Mouse (Mus musculus) 3134 (cell line): ENCODE results near the gene Gm49486.
"Not testable (repeated sequence)": the region's sequence is repeated elsewhere in the genome, so short reads cannot be mapped to it uniquely, and the experiment has no call there.

Experiments
- DNase-seq: peaks from one replicate; pipeline ENCODE4 v3.0.0-alpha.2; 2011; ENCODE audit warnings: low spot score; ENCODE audit not compliant: insufficient read length; ENCODE audit errors: extremely low read depth

Gm49486 gene

GRCm38 (mm10) chr15:79224685-79225084, 4.5 kb upstream of the Gm49486 start:
- peak; percentile 66 for DNase-seq

- DNase-seq = not testable (repeated sequence)
These were observed 3.4 kb upstream of the Gm49486 start for GRCm38 (mm10) chr15:79225780-79226179.

DNA sequence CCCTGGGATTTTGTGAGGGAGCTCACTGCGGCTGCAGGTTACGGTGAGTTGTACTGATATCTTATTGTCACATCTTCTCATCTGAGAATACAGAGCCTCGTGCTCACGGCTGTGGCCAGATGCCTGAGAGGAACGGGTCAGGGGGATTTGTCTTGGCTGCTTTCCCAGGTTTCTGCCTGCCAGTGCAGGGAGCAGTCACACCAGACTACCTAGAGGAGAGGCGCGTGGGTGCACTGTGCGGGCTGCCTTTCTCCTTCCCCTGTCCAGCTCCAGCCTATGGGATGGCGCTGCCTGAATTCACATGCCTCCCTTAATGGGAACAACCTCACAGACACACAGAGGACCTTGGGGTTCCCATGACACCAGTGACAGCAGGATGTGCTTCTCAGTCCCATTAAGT, 6.1 kb downstream of the Gm49486 start:
- no peak for DNase-seq

DNA sequence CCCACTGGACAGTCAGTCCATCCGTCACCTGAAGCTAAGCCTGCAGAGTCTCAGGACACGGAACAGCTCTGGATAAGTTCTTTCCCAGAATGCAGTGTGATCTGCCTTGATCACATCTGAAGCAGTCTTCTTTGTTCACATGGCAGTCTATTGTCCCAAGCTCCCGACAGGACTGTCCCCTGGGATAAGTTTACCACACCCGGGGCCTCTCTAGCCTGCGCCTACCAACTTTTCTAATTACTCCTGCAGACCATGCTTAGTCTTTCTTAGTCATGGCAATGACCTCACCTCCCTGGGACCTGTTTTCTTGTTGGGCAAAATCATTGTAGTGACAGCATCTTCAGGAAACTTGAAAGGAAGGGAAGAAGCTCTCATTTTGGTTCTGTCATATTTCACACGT, 8.8 kb downstream of the Gm49486 start:
- no peak for DNase-seq

DNA sequence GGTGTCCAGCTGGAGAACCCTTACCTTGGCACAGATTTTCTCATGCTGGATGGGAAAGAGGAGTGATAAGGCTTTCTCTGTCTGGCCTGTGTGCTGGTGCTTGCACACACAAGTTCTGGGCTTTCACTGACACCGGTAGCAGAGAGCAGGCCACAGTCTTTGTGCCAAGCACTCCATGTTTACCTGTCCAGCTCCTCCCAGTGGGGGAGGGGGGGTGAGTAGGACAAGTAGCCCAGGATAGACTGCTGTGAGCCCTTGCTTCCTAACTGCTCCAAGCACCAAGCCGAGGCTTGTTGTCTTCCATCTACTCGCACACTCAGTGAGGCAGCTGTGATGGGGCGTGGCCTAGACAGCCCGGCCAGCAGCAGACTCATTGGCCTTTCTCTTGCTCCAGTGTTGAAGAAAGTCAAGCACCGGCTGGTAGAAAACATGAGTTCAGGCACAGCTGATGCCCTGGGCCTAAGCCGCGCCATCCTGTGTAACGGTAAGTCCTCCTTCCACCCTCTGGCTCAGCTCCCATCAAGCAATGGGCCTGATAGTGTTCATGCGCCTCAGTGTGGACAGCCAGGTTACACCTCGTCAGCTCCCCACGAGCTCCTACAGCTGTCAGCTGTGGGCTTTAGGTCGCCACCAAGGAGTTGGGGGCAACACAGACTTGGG, 13.5 kb downstream of the Gm49486 start:
- DNase-seq = no peak

GRCm38 (mm10) chr15:79243234-79244042, 14.2 kb downstream of the Gm49486 start:
- DNase-seq = peak; percentile 76

GRCm38 (mm10) chr15:79244071-79244893, 15.1 kb downstream of the Gm49486 start:
- no peak for DNase-seq

GRCm38 (mm10) chr15:79245321-79245720, 16.1 kb downstream of the Gm49486 start:
- no peak for DNase-seq

DNA sequence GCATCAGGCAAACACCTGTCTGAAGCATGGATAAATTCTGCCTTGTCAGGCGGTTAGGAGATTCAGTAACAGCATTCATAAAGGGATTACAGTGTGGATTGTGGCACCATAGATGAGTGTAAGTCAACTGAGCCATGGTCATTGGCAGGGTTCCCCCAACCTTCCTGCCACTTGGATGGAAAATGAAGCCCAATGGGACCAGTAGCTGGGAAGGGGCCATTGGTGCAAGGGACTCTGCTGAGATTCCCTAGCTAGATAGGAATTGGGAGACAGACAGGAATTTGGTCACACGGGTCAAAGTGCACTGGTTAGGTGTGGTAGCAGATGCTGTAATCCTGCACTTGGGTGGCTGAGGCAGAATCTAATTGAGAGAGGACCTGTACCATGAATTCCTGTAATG, 21.0 kb downstream of the Gm49486 start:
- DNase-seq = no peak

GRCm38 (mm10) chr15:79251168-79251567, 22.0 kb downstream of the Gm49486 start:
- no peak for DNase-seq

DNA sequence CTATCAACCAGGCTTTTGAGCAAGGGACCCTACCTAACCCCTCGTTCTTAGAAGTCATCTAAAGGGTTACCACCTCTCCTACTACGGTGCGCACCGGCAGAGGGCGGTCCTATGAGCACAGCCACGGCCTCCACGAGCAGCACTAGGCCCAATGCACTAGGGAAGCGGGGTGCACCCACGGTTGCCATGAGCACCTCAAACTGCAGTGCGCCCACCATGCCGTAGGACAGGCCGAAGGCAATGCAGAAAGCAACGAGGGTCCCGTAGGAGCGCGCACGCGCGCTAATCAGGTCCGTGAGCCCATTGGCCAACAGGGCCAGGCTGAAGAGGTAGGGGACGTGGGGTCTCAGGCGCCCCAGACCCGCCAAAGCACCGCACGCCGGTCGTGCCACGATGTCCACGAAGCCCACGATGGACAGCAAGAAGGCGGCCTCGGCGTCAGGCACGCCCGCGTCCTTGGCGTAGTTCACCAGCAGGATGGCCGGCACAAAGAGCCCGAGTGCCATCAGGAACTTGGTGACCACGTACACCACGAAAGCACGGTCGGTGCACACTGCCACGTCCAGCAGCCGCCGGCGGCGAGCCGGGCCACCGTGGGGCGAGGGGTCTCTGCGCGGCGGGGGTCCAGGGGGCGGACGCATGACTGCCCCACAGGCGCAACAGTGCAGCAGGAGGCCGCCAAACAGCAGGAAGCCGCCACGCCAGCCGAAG, 22.7 kb downstream of the Gm49486 start:
- no peak for DNase-seq

- no peak for DNase-seq
These were observed 23.4 kb downstream of the Gm49486 start for GRCm38 (mm10) chr15:79252580-79252979.

DNA sequence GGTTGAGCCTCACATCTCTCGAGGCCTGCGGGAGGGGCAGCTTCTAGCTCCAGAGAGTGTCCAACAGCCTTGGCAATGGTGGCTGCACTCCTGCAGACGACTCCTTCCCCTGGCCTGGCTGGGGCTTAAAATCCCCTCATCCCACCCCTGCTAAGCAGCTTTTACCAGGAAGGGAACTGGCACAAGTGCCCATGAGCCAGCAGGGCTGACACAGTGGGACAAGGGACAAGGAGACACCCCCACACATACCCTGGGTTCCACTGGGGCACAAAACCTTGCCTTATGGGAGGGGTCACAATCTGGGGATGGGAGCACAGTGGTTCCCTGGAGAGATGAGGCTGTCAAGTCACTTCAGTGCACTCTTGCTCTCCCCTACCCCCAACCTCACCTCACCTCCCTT, 25.5 kb downstream of the Gm49486 start, which contains the start of gene Slc16a8:
Slc16a8 (minus strand) TSS at position 101 of the 400 bp plus-strand sequence.
- no peak for DNase-seq

DNA sequence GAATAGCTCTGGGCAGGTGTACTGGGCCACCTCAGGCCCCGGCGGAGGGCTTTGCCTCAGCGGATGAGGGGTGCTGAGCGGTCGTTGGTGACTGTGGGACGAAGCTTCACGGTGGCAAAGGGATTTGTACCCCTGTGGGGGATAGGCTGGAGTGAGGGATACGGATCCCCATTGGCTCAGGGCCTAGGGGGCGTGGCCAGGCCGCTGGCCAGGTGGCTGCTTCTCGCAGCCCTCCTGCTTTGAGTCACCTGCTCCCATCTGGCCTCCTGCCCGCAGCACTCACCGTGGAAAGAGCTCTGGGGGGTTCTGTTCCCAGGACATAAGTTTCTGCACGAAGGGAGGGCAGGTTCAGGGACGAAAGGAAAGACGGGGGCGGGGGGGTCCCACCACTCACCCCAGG, 29.3 kb downstream of the Gm49486 start:
- DNase-seq = no peak

DNA sequence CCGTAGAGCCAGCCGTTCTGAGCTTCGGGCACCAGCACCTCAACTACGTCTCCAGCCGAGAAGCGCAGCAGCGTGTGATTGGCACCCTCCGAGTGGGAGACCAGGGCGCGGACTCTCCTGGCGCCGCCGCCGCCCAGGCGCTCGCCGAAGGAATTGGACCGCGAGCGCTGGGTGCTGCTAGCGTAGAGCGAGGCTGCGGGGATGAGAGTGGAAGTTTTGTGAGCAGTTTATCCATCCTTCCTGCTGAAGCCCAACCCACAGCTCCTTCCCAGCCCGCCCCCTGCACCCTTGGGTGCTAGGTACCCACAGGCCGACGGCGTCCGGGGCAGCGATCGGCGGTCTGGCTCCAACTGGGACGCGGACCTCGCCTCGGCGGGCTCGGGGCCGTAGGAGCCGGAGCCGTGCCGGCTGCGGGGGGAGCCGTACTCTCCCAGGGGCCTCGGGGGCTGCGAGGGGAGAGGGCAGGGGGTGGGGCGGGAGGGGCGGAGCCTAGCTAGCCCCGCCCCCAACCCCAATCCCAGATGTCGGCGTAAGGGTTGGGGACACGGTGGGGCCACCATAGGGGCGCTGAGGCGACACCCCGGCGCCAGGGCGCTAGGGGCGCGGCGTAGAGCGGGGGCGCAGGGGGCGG, 32.0 kb downstream of the Gm49486 start:
- DNase-seq = no peak

DNA sequence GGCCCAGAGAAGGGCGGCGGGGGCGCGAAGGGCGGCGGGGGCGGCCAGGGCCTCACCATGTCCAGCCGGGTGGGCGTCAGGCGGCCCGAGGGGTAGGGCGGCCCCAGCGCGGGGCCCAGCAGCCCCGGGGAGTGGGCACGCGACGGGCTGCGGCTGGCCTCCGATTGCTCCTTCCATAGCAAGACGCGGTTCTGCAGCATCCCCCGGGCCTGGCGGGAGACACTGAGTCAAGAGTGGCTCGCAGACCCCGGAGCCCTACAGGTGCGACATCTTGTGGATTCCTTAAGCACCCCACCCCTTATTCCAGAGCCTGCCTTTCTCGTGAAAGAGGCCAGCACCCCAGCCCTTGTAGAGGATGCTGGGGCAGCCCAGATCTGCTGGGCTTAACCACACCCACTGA, 32.6 kb downstream of the Gm49486 start:
- DNase-seq = no peak

GRCm38 (mm10) chr15:79262375-79262774, 33.2 kb downstream of the Gm49486 start:
- no peak for DNase-seq

- no peak for DNase-seq
These were observed 33.7 kb downstream of the Gm49486 start for GRCm38 (mm10) chr15:79262786-79263309.

GRCm38 (mm10) chr15:79263726-79264125, 34.5 kb downstream of the Gm49486 start:
- DNase-seq = no peak

DNA sequence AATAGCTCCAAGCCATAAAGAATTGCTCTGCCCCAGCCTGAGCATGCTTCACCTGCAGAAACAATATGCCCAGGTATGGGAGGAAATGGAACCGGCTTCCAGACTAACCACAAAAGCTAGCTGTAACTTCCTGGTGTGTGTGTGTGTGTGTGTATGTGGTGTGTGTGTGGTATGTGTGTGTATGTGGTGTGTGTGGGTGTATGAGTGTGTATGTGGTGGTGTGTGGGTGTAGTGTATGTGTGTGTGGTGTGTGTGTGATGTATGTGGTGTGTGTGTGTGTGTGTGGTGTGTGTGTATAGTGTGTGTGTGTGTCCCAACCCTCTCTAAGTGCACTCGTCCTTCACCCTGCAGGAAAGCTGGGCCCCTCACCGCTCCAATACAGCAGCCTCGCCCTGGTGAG, 36.2 kb downstream of the Gm49486 start:
- DNase-seq = no peak
